Comparison of ENCODE assay signal across 8 mouse cellular contexts in genomic region chr7:27474490-27474954, GRCm38 (mm10). TPM values are rescaled to one million over a fixed set of nuclear protein-coding genes. Genes with fewer than 3 reads are reported as not detected.
DNase-seq lines count a peak whose midpoint lies in the region; ATAC-seq lines count a peak whose summit lies in the region.

No protein-coding gene starts in this region.

- peak overlapping the region; percentile 44 for H3K9ac ChIP-seq in hindbrain, embryonic 15.5 days

- peaks cover 3% of the 10 kb centered on the region; the same call in 1 of the 2 replicates for H3K36me3 ChIP-seq in hindbrain, embryonic 15.5 days

- peak overlapping the region; percentile 83 for H3K27ac ChIP-seq in hindbrain, embryonic 15.5 days (replicated peaks)

- ATAC-seq in hindbrain, embryonic 15.5 days (ENCODE audit: low FRiP score, low read depth), result peak; percentile 94

- peak overlapping the region; percentile 52 for H3K4me3 ChIP-seq in hindbrain, embryonic 15.5 days

- no peaks in the 10 kb centered on the region for H3K27me3 ChIP-seq in hindbrain, embryonic 15.5 days

- peak overlapping the region; percentile 88 for H3K4me2 ChIP-seq in hindbrain, embryonic 15.5 days

- under 1% methylated on average over 22 of the region's 23 CpGs for WGBS in hindbrain, embryonic 15.5 days

- peak; percentile 100 for DNase-seq in R1 (ENCODE audit: low read depth, low spot score)
- peak; percentile 94 to 98 for DNase-seq in cerebellum, postnatal 25 days
- peak; percentile 90 to 93 for DNase-seq in frontal cortex, postnatal 25 days (ENCODE audit: low spot score in 2 of 2)
- DNase-seq in left cerebral cortex, adult 11 months (ENCODE audit: low spot score), result peak; percentile 97
- DNase-seq in lung, postnatal 4 days, result peak; percentile 99
- DNase-seq in retina, postnatal 7 days (ENCODE audit: low read depth, low spot score), result peak; percentile 95
- peak; percentile 91 for DNase-seq in urinary bladder, adult 2 months (ENCODE audit: low spot score)

- peaks cover 3% of the 10 kb centered on the region for H3K4me1 ChIP-seq in hindbrain, embryonic 15.5 days (replicated peaks)

- H3K9me3 ChIP-seq in hindbrain, embryonic 15.5 days, result no peaks in the 10 kb centered on the region

RNA-seq across cellular contexts. Expression of gene Sertad3, which starts 1.0 kb away (rescaled TPM):
- 10.5 and 11.3 TPM in 2 replicates for polyA plus RNA-seq in hindbrain, embryonic 15.5 days (2015; fragmentation: Nextera tagmentation; extraction: Ambion mirVana)
- polyA plus RNA-seq in urinary bladder, adult 2 months (2012; rRNA removed), result 22.0 and 29.1 TPM in 2 replicates

RNA-seq across cellular contexts. Expression of gene Sertad1, which starts 12.2 kb away (rescaled TPM):
- 9.3 and 9.8 TPM in 2 replicates for polyA plus RNA-seq in hindbrain, embryonic 15.5 days (2015; fragmentation: Nextera tagmentation; extraction: Ambion mirVana)
- 36.2 and 37.2 TPM in 2 replicates for polyA plus RNA-seq in urinary bladder, adult 2 months (2012; rRNA removed)

RNA-seq across cellular contexts. Expression of gene Prx, which starts 24.6 kb away (rescaled TPM):
- polyA plus RNA-seq in hindbrain, embryonic 15.5 days (2015; fragmentation: Nextera tagmentation; extraction: Ambion mirVana), result 1.8 and 1.9 TPM in 2 replicates
- polyA plus RNA-seq in urinary bladder, adult 2 months (2012; rRNA removed), result 4.6 and 4.9 TPM in 2 replicates

RNA-seq across cellular contexts. Expression of gene Blvrb, which starts 26.7 kb away (rescaled TPM):
- 20.2 and 24.0 TPM in 2 replicates for polyA plus RNA-seq in hindbrain, embryonic 15.5 days (2015; fragmentation: Nextera tagmentation; extraction: Ambion mirVana)
- polyA plus RNA-seq in urinary bladder, adult 2 months (2012; rRNA removed), result 46.5 and 51.3 TPM in 2 replicates

RNA-seq across cellular contexts. Expression of gene Sptbn4, which starts 27.0 kb away (rescaled TPM):
- 3.2 and 3.7 TPM in 2 replicates for polyA plus RNA-seq in hindbrain, embryonic 15.5 days (2015; fragmentation: Nextera tagmentation; extraction: Ambion mirVana)
- polyA plus RNA-seq in urinary bladder, adult 2 months (2012; rRNA removed), result 0.53 and 0.74 TPM in 2 replicates

Comparison
In these comparisons a context has a peak if more than half of its experiments do, and no peak if none do; other contexts are left out.
1. Peak in every context shown above with its lines: DNase-seq, ATAC-seq, H3K4me3 ChIP-seq and H3K27ac ChIP-seq.